Mouse (Mus musculus): ENCODE results near the gene Eda. TPM values are rescaled to one million over a fixed set of nuclear protein-coding genes. Genes with fewer than 3 reads are reported as not detected.
"Not testable (repeated sequence)": the region's sequence is repeated elsewhere in the genome, so short reads cannot be mapped to it uniquely, and the experiment has no call there.

Eda gene
- polyA plus RNA-seq, 1 experiment: 0.04 TPM

DNA sequence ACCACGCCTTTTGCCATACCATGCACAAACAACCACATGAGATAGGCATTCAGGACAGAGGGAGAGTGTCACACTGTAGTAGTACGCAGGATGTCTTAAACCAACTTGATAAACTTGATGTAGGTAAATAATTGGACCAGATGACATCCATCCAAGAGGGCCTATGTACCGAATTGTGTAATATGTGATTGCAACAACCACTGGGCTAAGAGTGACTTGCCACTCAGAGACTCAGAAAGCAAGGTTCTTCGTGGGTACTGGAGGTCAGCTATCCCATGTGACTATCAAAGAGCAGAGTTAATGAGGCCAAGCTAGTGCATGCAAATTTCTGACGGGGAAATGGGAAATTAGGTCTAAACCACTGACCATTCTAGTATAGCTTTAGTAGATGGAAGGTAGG is 426.3 kb downstream of the Eda start:
- Histone ChIP-seq H3K4me3 (ENCODE audit: insufficient read depth, poor library complexity, severe bottlenecking) (no peak overlapping the region), H3ac (ENCODE audit: control insufficient read depth, insufficient read length, low read depth) (no peak overlapping the region), H3K27me3 (ENCODE audit: control insufficient read depth, insufficient read depth, insufficient read length) (no peaks in the 10 kb centered on the region), H3K36me3 (ENCODE audit: control insufficient read depth, insufficient read depth) (no peaks in the 10 kb centered on the region), H3K79me2 (ENCODE audit: control insufficient read depth, insufficient read depth) (no peaks in the 10 kb centered on the region), H3K79me3 (ENCODE audit: low read depth) (no peaks in the 10 kb centered on the region)
- TF ChIP-seq USF1 (IDR thresholded peaks at IDR 0.05; ENCODE audit: low read depth): no peak
- TF ChIP-seq CTCF (IDR thresholded peaks at IDR 0.05; ENCODE audit: control insufficient read depth, insufficient read depth, insufficient read length): no peak
- TF ChIP-seq CEBPB (IDR thresholded peaks at IDR 0.05; ENCODE audit: low read depth): no peak
- TF ChIP-seq MAX (IDR thresholded peaks at IDR 0.05): no peak
- no peak for TF ChIP-seq MYOG (IDR thresholded peaks at IDR 0.05; ENCODE audit: control insufficient read depth, extremely low read depth, insufficient read length)
- TF ChIP-seq FOSL1 (IDR thresholded peaks at IDR 0.05; ENCODE audit: insufficient read depth, low read length, poor library complexity, severe bottlenecking): no peak
- no peak for TF ChIP-seq MYOD1 (IDR thresholded peaks at IDR 0.05; ENCODE audit: control insufficient read depth, insufficient read length, low read depth)

DNA sequence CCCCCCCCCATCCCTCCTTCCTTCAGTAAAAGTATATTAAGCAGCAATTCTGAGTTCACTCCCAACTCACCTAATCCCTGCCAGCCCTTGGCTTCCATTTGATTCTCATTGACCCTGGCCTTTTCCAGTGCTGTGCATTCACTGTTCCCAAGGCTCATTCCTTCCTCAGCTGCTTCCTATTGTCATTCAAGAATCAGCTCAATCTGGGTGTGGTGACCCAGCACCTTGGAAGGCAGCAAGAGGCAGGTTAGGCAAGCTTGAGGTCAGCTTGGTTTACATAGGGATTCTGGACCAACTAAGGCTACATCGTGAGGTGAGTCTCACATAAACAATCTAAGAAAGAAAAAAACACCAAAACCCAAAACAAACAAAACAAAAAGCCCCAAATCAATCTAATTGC is 433.8 kb downstream of the Eda start:
- TF ChIP-seq FOSL1 (IDR thresholded peaks at IDR 0.05; ENCODE audit: insufficient read depth, low read length, poor library complexity, severe bottlenecking): no peak
- no peak for TF ChIP-seq MYOG (IDR thresholded peaks at IDR 0.05; ENCODE audit: control insufficient read depth, extremely low read depth, insufficient read length)
- no peak for TF ChIP-seq CEBPB (IDR thresholded peaks at IDR 0.05; ENCODE audit: low read depth)
- no peak for TF ChIP-seq USF1 (IDR thresholded peaks at IDR 0.05; ENCODE audit: low read depth)
- no peak for TF ChIP-seq MYOD1 (IDR thresholded peaks at IDR 0.05; ENCODE audit: control insufficient read depth, insufficient read length, low read depth)
- no peak for TF ChIP-seq MAX (IDR thresholded peaks at IDR 0.05)
- no peak for TF ChIP-seq CTCF (IDR thresholded peaks at IDR 0.05; ENCODE audit: control insufficient read depth, insufficient read depth, insufficient read length)
- H3K27me3 ChIP-seq (ENCODE audit: control insufficient read depth, insufficient read depth, insufficient read length): no peaks in the 10 kb centered on the region

DNA sequence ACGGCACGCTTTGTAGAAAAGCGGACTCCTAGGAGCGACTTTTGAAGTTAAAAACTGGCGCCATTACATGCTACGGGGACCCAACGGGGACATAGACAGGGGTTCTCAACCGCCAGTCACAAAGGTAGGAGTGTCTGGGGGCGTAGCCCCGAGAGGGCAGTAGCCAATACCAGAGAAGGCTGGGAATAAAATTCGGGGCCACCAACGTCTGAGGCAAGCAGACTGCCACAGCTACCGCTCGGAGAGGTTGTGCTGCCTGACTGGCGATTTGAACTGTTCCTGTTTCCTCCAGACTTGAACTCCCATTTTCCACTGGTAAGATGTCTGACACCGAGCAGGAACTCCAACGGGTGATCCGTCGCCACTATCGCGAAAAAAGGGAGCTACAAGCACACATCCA is 453.3 kb downstream of the Eda start, which contains the start of gene Otud6a:
Gene Otud6a, plus strand, starts transcription at position 321 of the 400 bp plus-strand sequence.
- H3K4me3 ChIP-seq (ENCODE audit: insufficient read depth, poor library complexity, severe bottlenecking): no peak within 1 kb of the TSS

More for the DNA sequence above, 433.8 kb downstream of the Eda start:
- no peaks in the 10 kb centered on the region for H3K79me3 ChIP-seq (ENCODE audit: low read depth)
- no peaks in the 10 kb centered on the region for H3K79me2 ChIP-seq (ENCODE audit: control insufficient read depth, insufficient read depth)
- H3ac ChIP-seq (ENCODE audit: control insufficient read depth, insufficient read length, low read depth): no peak overlapping the region
- H3K36me3 ChIP-seq (ENCODE audit: control insufficient read depth, insufficient read depth): no peaks in the 10 kb centered on the region
- no peak overlapping the region for H3K4me3 ChIP-seq (ENCODE audit: insufficient read depth, poor library complexity, severe bottlenecking)

DNA sequence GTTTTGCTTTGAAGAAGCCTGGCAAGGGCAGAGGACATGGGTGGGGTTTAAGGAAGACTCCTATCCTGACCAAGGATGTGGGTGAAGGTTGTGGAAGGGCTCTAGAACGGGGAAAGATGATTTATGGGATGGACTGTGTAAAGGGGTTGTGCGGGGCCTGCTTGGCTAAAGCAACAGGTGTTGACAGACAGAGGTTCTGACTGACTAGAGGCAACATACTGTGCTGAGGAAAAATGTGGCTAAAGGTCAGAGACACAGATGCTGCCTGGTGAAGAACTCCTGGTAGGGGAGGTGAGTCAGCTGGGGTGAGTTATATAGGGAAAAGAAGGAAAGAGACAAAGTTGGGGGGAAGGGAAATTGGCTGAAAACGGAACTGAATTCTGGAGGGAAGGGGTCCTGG is 456.9 kb downstream of the Eda start:
- H3K79me2 ChIP-seq (ENCODE audit: control insufficient read depth, insufficient read depth): no peaks in the 10 kb centered on the region
- TF ChIP-seq MYOD1 (IDR thresholded peaks at IDR 0.05; ENCODE audit: control insufficient read depth, insufficient read length, low read depth): no peak
- no peak for TF ChIP-seq USF1 (IDR thresholded peaks at IDR 0.05; ENCODE audit: low read depth)
- TF ChIP-seq CEBPB (IDR thresholded peaks at IDR 0.05; ENCODE audit: low read depth): no peak
- no peak for TF ChIP-seq MAX (IDR thresholded peaks at IDR 0.05)
- TF ChIP-seq FOSL1 (IDR thresholded peaks at IDR 0.05; ENCODE audit: insufficient read depth, low read length, poor library complexity, severe bottlenecking): no peak
- TF ChIP-seq MYOG (IDR thresholded peaks at IDR 0.05; ENCODE audit: control insufficient read depth, extremely low read depth, insufficient read length): no peak
- no peak for TF ChIP-seq CTCF (IDR thresholded peaks at IDR 0.05; ENCODE audit: control insufficient read depth, insufficient read depth, insufficient read length)
- H3K4me3 ChIP-seq (ENCODE audit: insufficient read depth, poor library complexity, severe bottlenecking): no peak overlapping the region
- no peaks in the 10 kb centered on the region for H3K36me3 ChIP-seq (ENCODE audit: control insufficient read depth, insufficient read depth)
- H3ac ChIP-seq (ENCODE audit: control insufficient read depth, insufficient read length, low read depth): no peak overlapping the region
- H3K27me3 ChIP-seq (ENCODE audit: control insufficient read depth, insufficient read depth, insufficient read length): no peaks in the 10 kb centered on the region
- no peaks in the 10 kb centered on the region for H3K79me3 ChIP-seq (ENCODE audit: low read depth)

More for the DNA sequence above, 453.3 kb downstream of the Eda start, which contains the start of gene Otud6a:
- Histone ChIP-seq H3K79me3 (ENCODE audit: low read depth) (no peaks in the 10 kb centered on the region), H3K36me3 (ENCODE audit: control insufficient read depth, insufficient read depth) (no peaks in the 10 kb centered on the region), H3ac (ENCODE audit: control insufficient read depth, insufficient read length, low read depth) (no peak within 1 kb of the TSS), H3K27me3 (ENCODE audit: control insufficient read depth, insufficient read depth, insufficient read length) (no peaks in the 10 kb centered on the region), H3K79me2 (ENCODE audit: control insufficient read depth, insufficient read depth) (no peaks in the 10 kb centered on the region)
- no peak for TF ChIP-seq CTCF (IDR thresholded peaks at IDR 0.05; ENCODE audit: control insufficient read depth, insufficient read depth, insufficient read length)

DNA sequence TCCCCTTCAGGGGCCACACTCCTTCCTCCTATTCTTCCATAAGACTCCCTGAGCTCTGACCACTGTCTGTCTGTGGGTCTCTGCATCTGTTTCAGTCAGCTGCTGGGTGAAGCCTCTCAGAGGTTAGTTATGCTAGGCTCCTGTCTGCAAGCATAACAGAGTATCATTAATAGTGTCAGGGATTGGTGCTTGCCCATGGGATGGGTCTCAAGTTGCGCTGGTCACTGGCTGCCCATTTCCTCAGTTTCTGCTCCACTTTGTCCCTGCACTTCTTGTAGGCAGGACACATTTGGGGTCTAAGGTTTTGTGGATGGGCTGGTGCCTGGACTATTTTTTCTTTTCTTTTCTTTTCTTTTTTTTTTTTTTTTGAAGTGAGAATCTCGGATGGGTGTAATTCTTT is 467.2 kb downstream of the Eda start, which contains the start of gene Awat2:
Gene Awat2, minus strand, starts transcription at position 101 of the 400 bp plus-strand sequence.
- H3K79me2 ChIP-seq (ENCODE audit: control insufficient read depth, insufficient read depth); H3K27me3 ChIP-seq (ENCODE audit: control insufficient read depth, insufficient read depth, insufficient read length); H3K79me3 ChIP-seq (ENCODE audit: low read depth): not testable (repeated sequence)

DNA sequence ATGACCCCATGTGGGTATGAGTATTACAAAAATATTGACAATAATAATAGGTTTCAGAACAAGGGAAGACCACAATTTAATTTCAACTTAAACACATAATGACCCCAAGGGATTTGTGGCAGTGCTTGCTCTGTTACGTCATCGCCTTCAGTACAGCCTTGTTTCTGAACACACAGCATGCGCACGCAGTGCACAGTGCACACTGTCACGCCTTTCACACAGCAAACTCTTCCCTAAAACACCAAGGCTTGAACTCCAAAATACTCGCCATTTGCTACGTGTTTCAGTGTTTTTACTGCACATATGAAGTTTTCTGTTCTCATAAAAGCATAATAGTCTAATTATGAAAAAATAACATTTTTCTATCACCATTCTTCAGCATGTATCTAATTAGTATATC is 468.1 kb downstream of the Eda start:
- Histone ChIP-seq H3K4me3 (ENCODE audit: insufficient read depth, poor library complexity, severe bottlenecking) (no peak overlapping the region), H3ac (ENCODE audit: control insufficient read depth, insufficient read length, low read depth) (no peak overlapping the region), H3K79me2 (ENCODE audit: control insufficient read depth, insufficient read depth) (no peaks in the 10 kb centered on the region), H3K36me3 (ENCODE audit: control insufficient read depth, insufficient read depth) (no peaks in the 10 kb centered on the region), H3K79me3 (ENCODE audit: low read depth) (no peaks in the 10 kb centered on the region), H3K27me3 (ENCODE audit: control insufficient read depth, insufficient read depth, insufficient read length) (no peaks in the 10 kb centered on the region)
- TF ChIP-seq MYOG (IDR thresholded peaks at IDR 0.05; ENCODE audit: control insufficient read depth, extremely low read depth, insufficient read length): no peak
- TF ChIP-seq MAX (IDR thresholded peaks at IDR 0.05): no peak

More for the DNA sequence above, 467.2 kb downstream of the Eda start, which contains the start of gene Awat2:
- H3K36me3 ChIP-seq (ENCODE audit: control insufficient read depth, insufficient read depth); H3K4me3 ChIP-seq (ENCODE audit: insufficient read depth, poor library complexity, severe bottlenecking); H3ac ChIP-seq (ENCODE audit: control insufficient read depth, insufficient read length, low read depth): not testable (repeated sequence)

Small RNA genes within 50 kb of the gene (microRNA-seq; reads per million reads assigned to microRNA genes)
- gene Mir676 (ENCODE audit: borderline microRNAs expressed): 2.2 reads per million, percentile 40 among the genes with 10 or more reads in this experiment

Other genes starting within 250 kb of the Eda start
- not detected for gene Tmem28, start 154.6 kb upstream of the Eda start, polyA plus RNA-seq (2012; fragmentation: generic; extraction: Trizol)